Mouse (Mus musculus): ENCODE results near the gene Rpl39. TPM values are rescaled to one million over a fixed set of nuclear protein-coding genes. Genes with fewer than 3 reads are reported as not detected.

The Rpl39 gene
- total RNA-seq, 2 experiments from 2014 or later = 313 to 327 TPM

DNA sequence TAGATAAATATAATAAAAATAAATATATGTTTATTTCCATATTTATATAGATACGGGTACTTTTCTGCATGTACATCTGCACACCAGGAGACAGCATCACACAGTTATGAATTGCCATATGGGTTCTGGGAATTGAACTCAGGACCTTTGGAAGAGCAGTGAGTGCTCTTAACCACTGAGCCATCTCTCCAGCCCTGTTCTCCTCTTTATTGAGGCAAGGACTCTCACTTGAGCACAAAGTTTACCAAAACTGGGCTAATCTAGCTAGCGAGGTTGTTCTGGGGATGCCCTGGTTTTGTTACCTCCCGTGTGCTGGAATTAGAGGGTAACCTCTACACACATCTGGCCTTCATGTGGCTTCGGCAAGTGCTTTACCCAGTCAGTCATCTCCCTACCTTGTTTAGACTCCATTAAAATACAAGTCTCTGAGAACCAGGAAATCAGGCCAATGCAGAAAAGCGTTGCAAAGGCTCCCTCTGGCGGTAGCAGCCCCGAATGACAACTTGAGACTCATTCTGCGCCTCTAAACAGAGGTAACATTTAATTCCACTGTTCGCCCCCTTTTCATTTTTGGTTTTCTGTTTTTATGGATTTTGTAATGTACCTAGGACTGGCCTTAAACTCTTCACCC is 10.8 kb downstream of the Rpl39 start:
- intact Hi-C loops (cut with DNase I) = no loop called here
- no peak for DNase-seq (ENCODE audit: low spot score)

- DNase-seq (ENCODE audit: low spot score) = no peak
- intact Hi-C loops (cut with DNase I) = no loop called here
Measured at GRCm38 (mm10) chrX:37068766-37069165, 16.4 kb downstream of the Rpl39 start.

DNA sequence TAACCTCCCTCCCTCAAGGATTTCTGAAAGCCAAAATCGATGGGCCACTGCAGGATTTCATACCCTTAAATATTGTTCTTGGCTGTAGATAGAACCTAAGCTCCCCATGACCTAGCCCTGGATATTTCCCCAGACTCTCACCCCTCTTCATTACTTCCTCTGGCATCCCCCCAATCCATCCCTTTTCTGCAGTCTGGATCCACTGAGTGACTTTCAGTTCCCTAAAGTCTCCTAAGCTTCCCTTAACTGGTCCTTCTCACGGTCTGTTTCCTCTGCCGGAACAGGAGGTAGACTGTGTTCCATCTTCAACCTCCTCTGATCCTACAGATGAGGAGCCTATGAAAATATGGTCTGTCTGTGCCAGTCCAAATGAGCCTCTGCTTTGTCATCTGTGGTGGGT is 17.9 kb downstream of the Rpl39 start:
- intact Hi-C loops (cut with DNase I) = no loop called here
- DNase-seq (ENCODE audit: low spot score) = no peak

DNA sequence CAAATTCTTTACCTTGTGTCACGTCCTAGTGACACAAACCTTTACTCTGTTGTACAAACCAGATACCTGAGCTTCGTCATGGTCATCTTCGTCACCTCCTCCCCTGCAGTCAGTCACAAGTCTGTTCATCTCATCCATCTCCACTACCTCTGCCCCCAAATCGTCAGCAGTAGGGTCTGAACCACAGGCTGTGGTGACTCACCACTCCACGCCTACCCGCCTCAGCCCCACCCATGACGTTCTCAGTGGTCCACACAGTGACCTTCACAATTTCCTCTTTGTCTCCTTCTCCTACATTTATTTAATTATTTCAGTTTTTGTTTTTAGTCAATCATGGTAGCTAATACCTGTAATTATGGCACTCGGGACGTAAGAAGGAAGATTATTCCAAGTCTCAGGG is 21.3 kb downstream of the Rpl39 start:
- intact Hi-C loops (cut with DNase I) = no loop called here
- no peak for DNase-seq (ENCODE audit: low spot score)

DNA sequence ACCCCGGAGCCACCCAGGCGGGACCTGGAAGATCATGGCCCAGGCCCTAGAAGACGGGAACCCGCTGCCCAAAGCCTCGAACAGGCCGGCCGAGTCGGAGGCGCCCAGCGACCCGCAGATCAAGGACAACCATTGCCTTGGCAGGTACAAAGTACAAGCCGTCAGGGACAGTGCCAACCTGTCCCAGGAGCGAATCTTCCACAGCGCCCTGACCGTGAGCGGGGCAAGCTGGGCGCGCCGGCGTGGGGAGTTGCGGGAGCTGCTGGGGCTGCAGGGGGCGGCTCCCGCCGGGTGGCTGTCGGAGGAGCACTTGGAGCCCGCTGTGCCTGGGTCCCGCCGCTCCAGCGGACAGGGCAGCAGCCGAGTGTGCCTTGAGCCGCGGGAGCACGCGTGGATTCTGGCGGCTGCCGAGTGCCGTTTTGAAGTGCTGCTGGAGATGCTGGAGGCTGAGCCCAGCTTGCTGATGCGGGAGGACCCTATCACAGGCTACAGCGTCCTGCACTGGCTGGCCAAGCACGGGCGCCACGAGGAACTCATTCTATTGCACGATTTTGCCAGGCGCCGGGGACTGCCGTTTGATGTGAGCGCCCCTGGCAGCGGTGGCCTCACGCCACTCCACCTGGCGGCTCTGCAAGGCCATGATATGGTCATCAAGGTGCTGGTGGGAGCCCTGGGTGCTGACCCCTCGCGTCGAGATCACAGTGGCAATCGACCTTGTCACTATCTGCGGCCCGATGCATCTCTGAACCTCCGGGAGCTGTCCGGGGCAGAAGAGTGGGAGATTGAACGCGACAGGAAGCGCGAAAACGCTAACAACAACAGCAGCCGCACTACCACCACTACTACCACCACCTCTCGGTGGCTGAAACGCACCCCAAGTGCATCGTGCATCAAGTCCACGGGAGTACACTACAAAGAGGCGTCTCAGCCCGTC is 36.0 kb downstream of the Rpl39 start:
- DNase-seq (ENCODE audit: low spot score) = no peak
- intact Hi-C loops (cut with DNase I) = no loop called here

DNA sequence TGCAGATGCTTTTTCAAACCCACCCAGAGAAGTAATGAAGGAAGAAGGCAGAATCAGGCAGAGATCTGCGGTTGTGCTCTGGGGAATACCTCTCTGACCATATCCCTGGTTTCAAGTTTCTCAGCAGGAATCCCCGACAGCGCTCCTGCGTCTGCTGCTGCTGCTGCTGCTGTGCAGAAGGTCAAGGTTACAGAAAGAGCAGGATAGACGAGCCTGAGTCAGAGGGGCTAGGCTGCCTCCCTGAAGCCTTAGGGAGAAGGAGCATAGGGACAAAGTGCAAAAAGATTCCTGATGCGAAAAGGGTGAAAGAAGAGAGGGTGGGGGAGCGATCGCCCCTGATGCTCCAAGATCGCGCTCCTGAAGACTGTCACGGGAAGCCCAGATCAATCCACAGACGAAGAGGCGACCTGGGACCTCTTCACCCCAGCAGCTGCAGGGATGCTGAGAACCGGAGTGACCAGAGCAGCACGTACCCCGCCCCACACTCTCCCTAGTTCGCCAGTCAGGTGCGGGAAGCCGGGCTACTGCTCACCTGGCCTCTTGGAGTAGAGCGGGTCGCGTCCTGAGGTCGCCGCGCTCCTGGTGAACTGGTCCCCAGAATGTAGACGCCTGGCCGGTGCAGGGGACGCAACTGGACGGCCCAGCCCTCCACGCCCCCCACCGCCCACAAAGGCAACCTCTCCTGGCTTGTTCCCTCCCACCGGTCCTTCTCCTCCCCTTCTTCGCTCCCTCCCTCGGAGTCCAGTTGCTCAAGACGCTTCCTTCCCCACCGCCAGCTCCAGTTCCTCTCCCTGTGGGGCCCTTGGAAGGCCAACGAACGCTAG is 36.9 kb downstream of the Rpl39 start, which contains the start of gene Sowahd:
Sowahd (plus strand) TSS at position 780 of the 824 bp plus-strand sequence.
- no peak for DNase-seq (ENCODE audit: low spot score)
- intact Hi-C loops (cut with DNase I) = no loop called here

DNA sequence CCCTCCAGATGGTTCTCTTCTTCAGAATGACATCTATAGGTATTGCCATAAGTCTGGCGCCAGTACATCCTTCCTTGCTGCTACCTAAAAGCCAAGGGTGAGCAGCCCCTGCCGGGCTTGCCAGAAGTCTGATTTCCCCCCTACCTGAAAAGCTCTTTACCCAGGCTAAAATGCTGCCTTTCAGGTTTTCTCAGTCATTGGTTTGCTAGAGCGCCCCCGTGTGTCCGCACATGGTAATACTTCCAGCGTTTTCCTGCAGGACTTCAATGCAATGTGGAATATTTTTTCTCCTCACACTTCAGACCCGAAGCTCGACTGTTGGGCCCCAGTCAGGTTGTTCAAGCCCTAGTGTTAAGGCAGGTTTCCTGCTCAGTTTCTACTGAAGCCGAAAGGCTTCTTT is 42.5 kb downstream of the Rpl39 start:
- no peak for DNase-seq (ENCODE audit: low spot score)
- intact Hi-C loops (cut with DNase I) = no loop called here

Other genes starting within 250 kb of the Rpl39 start
- gene Ube2a, start 211.5 kb downstream of the Rpl39 start, total RNA-seq (2021) = 10 to 100 TPM; 67.5 to 77.9 TPM
- gene C330007P06Rik, start 211.3 kb downstream of the Rpl39 start, total RNA-seq (2021) = 10 to 100 TPM; 15.3 to 17.5 TPM
- gene Nkrf, start 182.5 kb downstream of the Rpl39 start, total RNA-seq (2021) = 1 to 10 TPM; 3.2 to 3.9 TPM
- 1 to 10 TPM; 4.6 to 5.4 TPM for gene Sept6, start 93.6 kb downstream of the Rpl39 start, total RNA-seq (2021)
- gene Sowahd, start 36.6 kb downstream of the Rpl39 start, total RNA-seq (2021) = not detected
- 1 to 10 TPM; 6.8 to 7.0 TPM for gene Upf3b, start 24.9 kb upstream of the Rpl39 start, total RNA-seq (2021)
- gene Nkap, start 41.4 kb upstream of the Rpl39 start, total RNA-seq (2021) = 10 to 100 TPM in 1 of 2 experiments, 1 to 10 TPM in 1; 8.9 to 10.2 TPM
- not detected for gene Akap14, start 83.4 kb upstream of the Rpl39 start, total RNA-seq (2021)
- 100 to 1,000 TPM; 902 to 919 TPM for gene Ndufa1, start 105.8 kb upstream of the Rpl39 start, total RNA-seq (2021)
- gene Rnf113a1, start 105.8 kb upstream of the Rpl39 start, total RNA-seq (2021) = 1 to 10 TPM; 1.6 to 3.1 TPM
- gene Gm9, start 125.6 kb upstream of the Rpl39 start, total RNA-seq (2021) = not detected
- not detected for gene Rhox1, start 136.9 kb upstream of the Rpl39 start, total RNA-seq (2021)
- not detected for gene Rhox2a, start 159.6 kb upstream of the Rpl39 start, total RNA-seq (2021)
- gene Rhox3a, start 164.5 kb upstream of the Rpl39 start, total RNA-seq (2021) = not detected
- not detected for gene Rhox4a, start 179.9 kb upstream of the Rpl39 start, total RNA-seq (2021)

Measured in heart, postnatal 25 days (tissue).